Mouse (Mus musculus): ENCODE results near the gene Gm36864.

Gm36864 gene

DNA sequence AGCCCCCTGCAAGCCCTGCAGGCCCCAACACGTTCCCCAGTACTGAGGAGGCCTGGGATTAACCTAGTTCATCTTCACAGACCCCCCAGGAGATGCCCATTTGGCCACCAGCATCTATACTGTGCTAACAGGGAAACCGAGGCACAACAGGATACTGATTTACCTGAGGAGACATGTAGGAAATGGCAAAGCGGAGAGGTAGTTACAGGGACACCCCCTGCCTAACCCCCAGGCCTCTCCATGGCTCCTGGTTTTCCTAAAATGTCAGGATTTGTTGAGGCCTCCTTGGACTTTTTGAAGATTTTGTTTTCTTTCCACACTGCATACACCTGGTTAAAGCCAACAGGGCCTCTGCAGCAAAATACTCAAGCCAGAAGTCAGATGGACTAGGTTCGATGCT is 21.3 kb downstream of the Gm36864 start, which contains the start of gene Acp4:
TSS of gene Acp4 (minus strand) at position 101 of the 400 bp plus-strand sequence.
- in situ Hi-C loops (cut with MseI, MboI): no loop called here

DNA sequence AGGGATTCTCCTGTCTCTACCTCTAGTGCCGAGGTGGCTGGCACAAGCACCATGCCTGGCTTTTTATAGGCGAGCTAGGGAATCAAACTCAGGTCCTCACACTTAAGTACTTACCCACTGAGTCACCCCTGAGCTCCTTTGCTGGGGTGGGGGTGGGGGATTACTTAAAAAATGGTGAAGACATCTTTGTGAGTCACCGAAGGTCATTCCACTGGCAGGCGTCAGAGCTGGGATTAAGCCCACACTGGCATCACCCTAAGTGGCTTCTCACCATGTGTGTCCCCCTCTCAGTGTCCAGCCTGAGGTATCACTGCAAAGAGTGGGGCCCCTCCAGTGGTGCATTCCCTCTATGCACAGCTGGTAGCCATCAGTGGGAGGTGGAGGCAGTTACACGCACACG is 24.4 kb downstream of the Gm36864 start:
- in situ Hi-C loops (cut with MseI, MboI): no loop called here

GRCm38 (mm10) chr7:44261147-44261546 is 25.2 kb downstream of the Gm36864 start, which contains the start of gene Gm15517:
Gm15517 (plus strand) TSS chr7:44261447.
- in situ Hi-C loops (cut with MseI, MboI): no loop called here

DNA sequence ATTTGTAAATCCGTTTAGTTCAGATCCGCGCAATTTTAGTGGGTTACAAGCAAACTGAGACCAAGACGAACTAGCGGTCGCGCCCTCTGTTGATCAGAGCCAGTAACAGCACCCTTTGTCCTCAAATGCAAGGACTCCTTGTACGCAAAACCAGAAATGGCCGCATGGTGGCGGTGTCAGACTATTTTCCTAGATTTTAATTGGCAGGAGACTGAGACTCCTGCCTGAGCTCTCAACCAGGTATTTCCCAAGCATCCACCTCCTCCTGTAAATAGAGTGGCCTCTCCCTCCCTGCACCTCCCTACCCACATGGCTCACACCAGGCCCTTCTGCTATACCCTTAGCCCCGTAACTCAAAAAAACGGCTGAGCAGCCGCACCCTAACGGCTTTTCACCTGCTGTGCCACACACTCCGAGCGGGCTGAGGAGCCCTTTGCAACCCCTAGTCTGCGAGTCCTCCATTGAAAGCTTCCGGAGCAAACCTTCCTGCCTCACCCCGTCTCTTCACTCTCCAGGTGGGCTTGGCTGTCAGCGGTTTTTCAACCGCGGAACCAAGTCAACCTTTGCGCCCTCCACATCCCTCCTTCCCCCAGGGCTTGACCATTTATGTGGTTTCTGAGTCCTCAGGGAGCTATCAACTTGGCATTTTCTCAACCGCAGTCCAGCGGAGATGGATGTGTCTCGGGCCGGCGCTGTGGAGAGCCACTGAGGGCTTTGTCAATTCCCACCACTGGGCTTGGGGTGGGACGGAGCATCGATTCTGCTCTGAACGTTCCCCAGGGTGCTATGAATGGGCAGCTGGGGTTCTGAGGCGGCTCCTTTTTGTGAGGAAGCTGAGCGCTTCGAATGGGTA is 27.0 kb downstream of the Gm36864 start:
- in situ Hi-C loops (cut with MseI, MboI): no loop called here

DNA sequence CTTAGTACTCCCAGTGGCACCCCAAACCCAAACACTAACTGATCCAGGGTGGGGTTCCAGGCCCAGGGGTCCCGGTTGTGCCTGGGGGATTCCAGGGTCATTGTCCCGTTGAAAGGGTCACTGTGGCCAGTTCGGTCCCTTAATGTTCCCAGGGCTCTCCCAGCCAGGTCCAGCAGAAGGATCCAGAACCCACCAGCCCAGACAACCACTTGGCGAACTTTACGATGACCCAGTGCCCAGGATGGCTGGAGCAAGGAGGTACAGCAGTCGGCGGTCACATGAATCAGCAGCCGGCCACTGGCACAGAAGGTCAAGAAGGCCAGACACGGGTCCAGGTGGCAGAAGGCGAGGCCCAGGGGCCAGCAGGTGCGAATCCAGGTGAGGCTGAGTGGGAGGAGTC is 32.1 kb downstream of the Gm36864 start:
- in situ Hi-C loops (cut with MseI, MboI): no loop called here

DNA sequence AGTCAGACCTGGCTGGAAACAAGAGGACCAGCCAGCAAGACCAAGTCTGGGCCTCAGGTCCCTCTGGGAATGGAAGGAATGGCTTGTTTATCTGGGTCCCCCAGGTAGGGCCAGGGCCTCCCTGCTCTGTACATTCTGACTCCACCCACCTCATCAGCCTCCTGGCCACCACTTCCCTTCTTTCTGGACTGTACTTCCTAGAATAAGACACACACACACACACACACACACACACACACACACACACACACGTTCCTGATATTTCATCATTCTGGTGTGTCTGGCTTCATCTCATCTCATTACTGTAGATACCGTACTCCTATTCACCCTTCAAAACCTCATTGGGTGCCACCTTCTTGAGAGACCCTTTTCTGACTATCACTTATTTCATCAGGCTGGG is 33.4 kb downstream of the Gm36864 start:
- in situ Hi-C loops (cut with MseI, MboI): no loop called here

DNA sequence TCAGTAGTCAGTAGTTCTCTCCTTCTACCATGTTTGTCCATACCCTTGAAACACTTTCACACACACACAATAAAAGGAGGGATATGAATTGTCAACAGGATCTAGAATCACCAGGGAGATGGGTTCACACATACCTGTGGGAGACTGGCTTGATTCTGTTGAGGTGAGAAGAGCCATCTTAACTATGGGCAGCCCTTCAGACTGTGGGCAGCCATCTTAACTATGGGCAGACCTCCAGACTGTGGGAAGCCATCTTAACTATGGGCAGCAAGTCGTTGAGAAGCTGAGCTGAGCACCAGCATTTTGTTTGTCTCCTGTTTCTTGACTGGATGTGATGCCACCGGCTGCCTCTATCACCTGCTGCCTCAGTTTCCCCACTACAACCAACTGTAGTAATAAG is 35.3 kb downstream of the Gm36864 start:
- in situ Hi-C loops (cut with MseI, MboI): loop anchor here (5.0 to 10.0 kb wide), 2 partner anchors 73 to 76 kb away; no protein-coding TSS in a partner anchor

DNA sequence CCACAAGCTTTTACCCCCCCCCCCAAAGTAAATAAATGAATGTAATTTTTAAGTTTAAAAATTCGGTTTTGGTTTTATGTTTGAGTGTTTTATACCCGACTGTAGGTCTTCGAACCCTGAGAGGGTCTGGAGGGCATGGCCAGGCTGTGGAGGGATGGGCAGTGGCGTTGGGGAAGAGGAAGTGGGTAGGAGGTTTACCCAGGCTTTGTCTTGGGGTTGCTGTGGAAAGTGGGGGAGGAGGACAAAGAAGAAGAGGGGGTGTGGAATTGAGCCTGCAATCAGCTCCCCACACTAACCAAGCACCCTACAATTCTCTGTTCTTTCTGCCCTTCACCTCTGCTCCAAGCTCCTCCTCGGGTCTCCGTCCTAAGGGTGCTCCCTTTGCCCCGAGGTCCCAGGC is 36.6 kb downstream of the Gm36864 start:
- in situ Hi-C loops (cut with MseI, MboI): loop anchor here (5.0 to 10.0 kb wide), 2 partner anchors 72 to 75 kb away; no protein-coding TSS in a partner anchor

- in situ Hi-C loops (cut with MseI, MboI): loop anchor here (5.0 to 10.0 kb wide), 2 partner anchors 71 to 74 kb away; no protein-coding TSS in a partner anchor
These were observed 37.5 kb downstream of the Gm36864 start for GRCm38 (mm10) chr7:44273446-44273845.

- in situ Hi-C loops (cut with MseI, MboI): loop anchor here (5.0 to 10.0 kb wide), 2 partner anchors 71 to 73 kb away; no protein-coding TSS in a partner anchor
These were observed 38.1 kb downstream of the Gm36864 start for GRCm38 (mm10) chr7:44274096-44274495.

DNA sequence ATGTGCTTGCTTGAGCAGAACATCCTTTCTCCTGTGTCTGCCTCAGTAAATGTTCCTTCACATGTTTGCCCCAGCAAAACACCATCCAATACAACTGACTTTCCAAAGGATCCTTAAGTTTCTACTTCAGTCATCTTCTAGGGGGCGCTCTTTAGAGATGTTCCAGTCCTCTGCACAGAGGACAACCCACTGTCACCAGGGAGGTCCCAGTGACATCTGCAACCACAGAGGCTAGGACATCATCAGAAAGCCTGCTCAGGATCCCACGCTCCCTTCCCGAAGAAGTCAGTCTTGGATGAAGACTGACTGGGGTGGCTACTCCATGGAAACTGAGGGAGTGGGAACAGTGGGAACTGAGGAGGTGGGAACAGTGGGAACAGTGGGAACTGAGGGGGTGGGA is 39.6 kb downstream of the Gm36864 start:
- in situ Hi-C loops (cut with MseI, MboI): loop anchor here in 1 of 2 experiments (10.0 kb wide), 1 partner anchor 69 kb away; no protein-coding TSS in a partner anchor

DNA sequence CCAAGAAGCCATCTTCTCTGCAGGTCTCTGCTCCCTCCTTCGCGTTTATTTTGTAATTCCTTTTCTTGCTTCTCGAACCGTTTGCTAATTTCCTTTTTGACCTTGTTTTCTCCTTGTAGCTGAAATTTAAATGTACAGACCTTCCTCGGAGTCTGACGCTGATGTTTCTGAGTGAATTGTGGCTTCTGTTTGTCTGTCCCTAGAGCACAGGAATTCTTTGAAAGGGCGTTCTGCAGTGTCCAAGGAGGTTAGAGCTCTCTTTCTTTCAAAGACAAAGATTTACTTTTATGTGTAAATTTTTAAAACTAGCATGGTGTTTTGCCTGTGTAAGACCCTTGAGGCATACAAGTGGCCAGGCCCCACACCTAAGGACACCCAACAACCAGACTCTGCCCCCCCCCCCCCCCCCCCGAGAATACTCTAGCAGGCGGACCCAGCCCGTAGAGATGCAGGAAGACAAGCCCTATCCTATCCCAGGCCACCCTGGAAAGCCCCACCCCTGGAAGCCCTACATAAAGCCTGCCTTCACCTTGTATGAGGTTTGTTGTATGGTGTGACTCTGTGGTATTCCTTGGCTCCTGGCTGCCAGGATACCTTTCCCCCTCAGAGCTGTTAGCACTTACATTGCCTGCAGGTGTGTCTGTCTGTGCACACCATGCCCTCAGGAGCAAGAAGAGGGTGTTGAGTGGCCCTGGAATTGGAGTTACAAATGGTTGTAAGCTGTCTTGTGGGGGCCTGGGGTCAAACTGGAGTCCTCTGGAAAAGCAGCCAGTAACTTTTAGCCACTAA is 40.7 kb downstream of the Gm36864 start:
- in situ Hi-C loops (cut with MseI, MboI): loop anchor here in 1 of 2 experiments (10.0 kb wide), 1 partner anchor 68 kb away; no protein-coding TSS in a partner anchor

GRCm38 (mm10) chr7:44277250-44277622 is 41.3 kb downstream of the Gm36864 start:
- in situ Hi-C loops (cut with MseI, MboI): loop anchor here in 1 of 2 experiments (10.0 kb wide), 1 partner anchor 68 kb away; no protein-coding TSS in a partner anchor

DNA sequence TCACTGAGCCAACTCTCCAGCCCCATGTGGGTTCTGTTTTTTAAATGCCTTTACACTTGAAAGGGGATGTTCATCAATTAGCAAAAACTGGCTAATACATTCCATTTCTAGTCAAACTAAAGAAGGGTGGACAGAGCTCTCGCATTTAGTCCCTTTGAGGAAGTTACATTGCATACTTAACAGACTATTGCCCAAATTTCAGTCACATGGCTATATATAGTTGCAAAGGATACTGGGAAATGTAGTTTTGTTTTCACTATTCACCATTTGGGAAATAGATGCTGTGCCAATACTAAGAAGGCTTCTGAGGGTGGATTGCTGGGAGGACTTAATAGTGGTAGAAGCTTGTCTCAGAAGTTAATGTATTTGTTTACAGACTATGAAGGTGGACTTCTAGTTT is 45.0 kb downstream of the Gm36864 start:
- in situ Hi-C loops (cut with MseI, MboI): no loop called here

GRCm38 (mm10) chr7:44281586-44281985 is 45.6 kb downstream of the Gm36864 start:
- in situ Hi-C loops (cut with MseI, MboI): no loop called here

DNA sequence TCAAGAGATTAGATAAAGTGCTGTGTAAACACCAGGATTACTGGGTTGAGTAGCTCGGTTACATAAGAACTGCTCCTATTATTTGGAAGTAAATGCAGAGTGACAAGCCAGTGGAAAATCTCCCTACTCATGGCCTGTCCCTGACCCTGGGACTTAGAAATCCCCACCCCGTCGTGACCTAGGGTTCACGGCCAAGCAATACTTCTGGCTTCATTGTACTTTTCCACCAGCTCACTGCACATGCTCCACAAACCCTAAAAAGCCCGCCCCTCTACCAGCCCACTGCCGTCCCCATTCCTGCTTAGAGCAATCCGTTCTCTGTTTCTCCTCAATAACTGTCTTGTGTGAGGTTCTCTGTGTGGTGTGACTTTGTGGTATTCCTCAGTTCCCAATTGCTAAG is 51.8 kb downstream of the Gm36864 start:
- in situ Hi-C loops (cut with MseI, MboI): no loop called here

GRCm38 (mm10) chr7:44290986-44291385 is 55.0 kb downstream of the Gm36864 start:
- in situ Hi-C loops (cut with MseI, MboI): no loop called here

- in situ Hi-C loops (cut with MseI, MboI): no loop called here
These were observed 55.4 kb downstream of the Gm36864 start for GRCm38 (mm10) chr7:44291418-44291817.
